Mouse (Mus musculus) ES-E14 (cell line): Measurements from ENCODE around the gene Defb26.

Experiments used
- MAFK ChIP-seq: IDR thresholded peaks from 2 replicates; pipeline ENCODE4 v1.6.1; 2014; ENCODE audit warnings: mild to moderate bottlenecking, low read depth, low read length, inconsistent platforms; ENCODE audit not compliant: insufficient read depth
- ZC3H11A ChIP-seq: IDR thresholded peaks from 2 replicates; pipeline ENCODE4 v1.6.1; 2012; ENCODE audit warnings: low read depth, mild to moderate bottlenecking, inconsistent platforms, low read length, borderline replicate concordance
- ZNF384 ChIP-seq: IDR thresholded peaks from 2 replicates; pipeline ENCODE4 v1.6.1; 2012; ENCODE audit warnings: low read depth, low read length, inconsistent platforms

DNA sequence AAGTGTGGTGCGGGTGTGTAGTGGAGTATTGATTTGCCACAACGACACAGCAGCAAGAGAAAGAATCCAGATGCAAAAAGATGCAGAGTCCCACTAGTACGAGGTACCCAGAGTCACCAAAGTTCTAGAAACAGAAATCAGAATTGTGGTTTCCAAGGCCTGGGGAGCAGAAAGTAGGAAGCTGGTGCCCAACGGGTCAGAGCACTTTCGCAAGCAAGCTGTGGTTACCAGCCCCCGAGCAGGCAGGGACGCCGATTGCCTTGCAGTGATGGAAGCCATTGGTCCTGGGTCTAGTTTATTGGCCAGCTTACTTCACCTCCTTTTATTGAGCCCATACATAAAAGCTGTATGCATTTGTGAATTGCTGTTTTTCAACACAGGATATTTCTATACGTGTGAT lies 30.5 kb upstream of the Defb26 start:
- TF ChIP-seq ZNF384: no peak
- no peak for TF ChIP-seq MAFK
- TF ChIP-seq ZC3H11A: no peak
